Mouse (Mus musculus): ENCODE measurements around the gene Lrrc52.

Lrrc52 gene

GRCm38 (mm10) chr1:167466765-167467426, at the start of gene Lrrc52:
TSS of gene Lrrc52 (minus strand) at chr1:167466780.
- DNase-seq (ENCODE audit: low spot score) = peak; percentile 59

GRCm38 (mm10) chr1:167511621-167512020, 45.0 kb upstream of the Lrrc52 start:
- no peak for DNase-seq (ENCODE audit: low spot score)

GRCm38 (mm10) chr1:167506048-167506447, 39.5 kb upstream of the Lrrc52 start:
- no peak for DNase-seq (ENCODE audit: low spot score)

- DNase-seq (ENCODE audit: low spot score) = no peak
Measured at GRCm38 (mm10) chr1:167505427-167505826, 38.8 kb upstream of the Lrrc52 start.

GRCm38 (mm10) chr1:167499097-167499850, 32.7 kb upstream of the Lrrc52 start:
- no peak for DNase-seq (ENCODE audit: low spot score)

GRCm38 (mm10) chr1:167497991-167498390, 31.4 kb upstream of the Lrrc52 start:
- DNase-seq (ENCODE audit: low spot score) = no peak

GRCm38 (mm10) chr1:167497560-167497959, 31.0 kb upstream of the Lrrc52 start:
- DNase-seq (ENCODE audit: low spot score) = no peak

GRCm38 (mm10) chr1:167491501-167491900, 24.9 kb upstream of the Lrrc52 start:
- no peak for DNase-seq (ENCODE audit: low spot score)

- DNase-seq (ENCODE audit: low spot score) = no peak
Measured at GRCm38 (mm10) chr1:167487933-167488332, 21.4 kb upstream of the Lrrc52 start.

- DNase-seq (ENCODE audit: low spot score) = no peak
Measured at GRCm38 (mm10) chr1:167486959-167487680, 20.5 kb upstream of the Lrrc52 start.

- no peak for DNase-seq (ENCODE audit: low spot score)
Measured at GRCm38 (mm10) chr1:167482863-167483262, 16.3 kb upstream of the Lrrc52 start.

- DNase-seq (ENCODE audit: low spot score) = no peak
Measured at GRCm38 (mm10) chr1:167473585-167473984, 7.0 kb upstream of the Lrrc52 start.

- DNase-seq (ENCODE audit: low spot score) = no peak
Measured at GRCm38 (mm10) chr1:167467916-167468315, 1.3 kb upstream of the Lrrc52 start.

- no peak for DNase-seq (ENCODE audit: low spot score)
Measured at GRCm38 (mm10) chr1:167457311-167457710, 9.3 kb downstream of the Lrrc52 start.

GRCm38 (mm10) chr1:167453048-167453447, 13.5 kb downstream of the Lrrc52 start:
- DNase-seq (ENCODE audit: low spot score) = no peak

GRCm38 (mm10) chr1:167452456-167452855, 14.1 kb downstream of the Lrrc52 start:
- DNase-seq (ENCODE audit: low spot score) = no peak

GRCm38 (mm10) chr1:167448598-167448997, 18.0 kb downstream of the Lrrc52 start:
- no peak for DNase-seq (ENCODE audit: low spot score)

- DNase-seq (ENCODE audit: low spot score) = no peak
Measured at GRCm38 (mm10) chr1:167448088-167448487, 18.5 kb downstream of the Lrrc52 start.

GRCm38 (mm10) chr1:167446516-167446915, 20.1 kb downstream of the Lrrc52 start:
- no peak for DNase-seq (ENCODE audit: low spot score)

GRCm38 (mm10) chr1:167445167-167445566, 21.4 kb downstream of the Lrrc52 start:
- DNase-seq (ENCODE audit: low spot score) = no peak

GRCm38 (mm10) chr1:167438231-167438885, 28.2 kb downstream of the Lrrc52 start:
- no peak for DNase-seq (ENCODE audit: low spot score)

GRCm38 (mm10) chr1:167437091-167437490, 29.5 kb downstream of the Lrrc52 start:
- no peak for DNase-seq (ENCODE audit: low spot score)

All from testis, postnatal 10 days (tissue).